Mouse (Mus musculus) CD8-positive naive resting alpha-beta T cell, adult 57 days (primary cell): Measurements from ENCODE around the gene Ubqln5. TPM values are rescaled to one million over a fixed set of nuclear protein-coding genes. Genes with fewer than 3 reads are reported as not detected.

Experiments used
- total RNA-seq: library from RNA; stranded (reverse); gene quantifications from one replicate; pipeline ENCODE4 v1.2.4, GENCODE M21; 2023

Gene Ubqln5
- not detected for total RNA-seq

GRCm38 (mm10) chr7:104129726-104130125, at the start of gene Ubqln5:
Ubqln5 (minus strand) TSS chr7:104129826.

GRCm38 (mm10) chr7:104150456-104150855, 20.8 kb upstream of the Ubqln5 start, which contains the start of gene Ubqlnl:
Ubqlnl (minus strand) TSS chr7:104150556.

GRCm38 (mm10) chr7:104143179-104143578, 13.6 kb upstream of the Ubqln5 start, which contains the start of gene Ubqln3:
Ubqln3 (minus strand) TSS chr7:104143279.

GRCm38 (mm10) chr7:104137305-104137704, 7.7 kb upstream of the Ubqln5 start, which contains the start of gene Olfr643:
Olfr643 (minus strand) TSS chr7:104137405.

GRCm38 (mm10) chr7:104104757-104104972, 25.0 kb downstream of the Ubqln5 start, which contains the start of gene Olfr646:
Olfr646 (plus strand) TSS chr7:104104873.

GRCm38 (mm10) chr7:104085365-104085764, 44.3 kb downstream of the Ubqln5 start, which contains the start of gene Olfr645:
Olfr645 (minus strand) TSS chr7:104085465.

Other genes starting within 250 kb of the Ubqln5 start
- not detected for gene Olfr66, start 243.6 kb downstream of the Ubqln5 start, total RNA-seq
- gene Olfr64, start 235.3 kb downstream of the Ubqln5 start, total RNA-seq: not detected
- gene Olfr65, start 226.3 kb downstream of the Ubqln5 start, total RNA-seq: not detected
- not detected for gene Olfr631, start 201.0 kb downstream of the Ubqln5 start, total RNA-seq
- not detected for gene Olfr632, start 195.5 kb downstream of the Ubqln5 start, total RNA-seq
- gene Olfr633, start 185.4 kb downstream of the Ubqln5 start, total RNA-seq: not detected
- not detected for gene Olfr635, start 158.7 kb downstream of the Ubqln5 start, total RNA-seq
- not detected for gene Olfr638, start 131.1 kb downstream of the Ubqln5 start, total RNA-seq
- gene Olfr639, start 112.5 kb downstream of the Ubqln5 start, total RNA-seq: not detected
- gene Olfr640, start 104.3 kb downstream of the Ubqln5 start, total RNA-seq: not detected
- not detected for gene Olfr641, start 94.4 kb downstream of the Ubqln5 start, total RNA-seq
- not detected for gene Olfr642, start 77.2 kb downstream of the Ubqln5 start, total RNA-seq
- gene 4930516K23Rik, start 68.4 kb downstream of the Ubqln5 start, total RNA-seq: not detected
- not detected for gene Olfr644, start 58.0 kb downstream of the Ubqln5 start, total RNA-seq
- gene Olfr645, start 44.4 kb downstream of the Ubqln5 start, total RNA-seq: not detected
- not detected for gene Olfr646, start 25.0 kb downstream of the Ubqln5 start, total RNA-seq
- not detected for gene Olfr643, start 7.6 kb upstream of the Ubqln5 start, total RNA-seq
- not detected for gene Ubqln3, start 13.5 kb upstream of the Ubqln5 start, total RNA-seq
- not detected for gene Ubqlnl, start 20.7 kb upstream of the Ubqln5 start, total RNA-seq
- not detected for gene Olfm5, start 35.0 kb upstream of the Ubqln5 start, total RNA-seq
- not detected for gene Olfr648, start 53.6 kb upstream of the Ubqln5 start, total RNA-seq
- gene Olfr649, start 66.2 kb upstream of the Ubqln5 start, total RNA-seq: not detected
- gene Trim6, start 89.0 kb upstream of the Ubqln5 start, total RNA-seq: not detected
- 28.4 TPM for gene Trim34a, start 114.6 kb upstream of the Ubqln5 start, total RNA-seq
- 23.9 TPM for gene Trim5, start 158.3 kb upstream of the Ubqln5 start, total RNA-seq
- gene Trim12a, start 185.6 kb upstream of the Ubqln5 start, total RNA-seq: 96.4 TPM
- 2.1 TPM for gene Trim34b, start 199.6 kb upstream of the Ubqln5 start, total RNA-seq
- 42.5 TPM for gene Trim12c, start 223.5 kb upstream of the Ubqln5 start, total RNA-seq
- 1.9 TPM for gene Trim30b, start 240.1 kb upstream of the Ubqln5 start, total RNA-seq